Comparison of ENCODE assay signal across 8 mouse cellular contexts in genomic region chr6:146634759-146635606, GRCm38 (mm10). TPM values are rescaled to one million over a fixed set of nuclear protein-coding genes. Genes with fewer than 3 reads are reported as not detected.
A peak's percentile ranks its signal among the peaks of the same experiment; 100 is the strongest.
DNase-seq lines count a peak whose midpoint lies in the region; ATAC-seq and TF ChIP-seq lines count a peak whose summit lies in the region.

No protein-coding gene starts in this region.

- peak overlapping the region; percentile 13; the same call in 1 of the 2 replicates for H3K4me3 ChIP-seq in layer of hippocampus, adult 2 months
- peak overlapping the region; percentile 87 for H3K4me3 ChIP-seq in brown adipose tissue, adult 24 weeks (ENCODE audit: insufficient read depth, low read depth, low read length)
- H3K4me3 ChIP-seq in limb, embryonic 10.5 days, result peak overlapping the region; percentile 78

- 64% methylated on average over 4 of the region's 4 CpGs for WGBS in limb, embryonic 10.5 days

- H3K27me3 ChIP-seq in limb, embryonic 10.5 days (ENCODE audit: low read depth, poor library complexity, severe bottlenecking), result no peaks in the 10 kb centered on the region

- no peak for TF ChIP-seq CTCF in layer of hippocampus, adult 2 months (conservative IDR thresholded peaks at IDR 0.05)

- H3K27ac ChIP-seq in layer of hippocampus, adult 2 months, result peak overlapping the region; percentile 18; the same call in 1 of the 2 replicates
- no peak overlapping the region for H3K27ac ChIP-seq in brown adipose tissue, adult 24 weeks (replicated peaks; ENCODE audit: low read depth, low read length)
- H3K27ac ChIP-seq in limb, embryonic 10.5 days, result peak overlapping the region; percentile 92; the same call in 1 of the 2 replicates

- ATAC-seq in monocyte, adult 5-6 weeks (replicated peaks; ENCODE audit: insufficient number of reproducible peaks, low FRiP score, low TSS enrichment, poor library complexity, severe bottlenecking), result no peak

- no peaks in the 10 kb centered on the region for H3K36me3 ChIP-seq in limb, embryonic 10.5 days

- H3K4me1 ChIP-seq in brown adipose tissue, adult 24 weeks (ENCODE audit: control insufficient read depth, insufficient read depth, insufficient read length, low read length), result peaks cover 4% of the 10 kb centered on the region; the same call in 1 of the 2 replicates
- H3K4me1 ChIP-seq in limb, embryonic 10.5 days, result peaks cover 26% of the 10 kb centered on the region

- no peak for DNase-seq in layer of hippocampus, adult 2 months (ENCODE audit: low spot score in 2 of 2)
- DNase-seq in layer of hippocampus, postnatal 10 days (ENCODE audit: low spot score in 2 of 2), result no peak
- no peak for DNase-seq in limb, embryonic 10.5 days (ENCODE audit: low spot score)
- peak; percentile 33 for DNase-seq in retina, postnatal 1 day
- DNase-seq in right cerebral cortex, postnatal 4 days, result no peak
- no peak for DNase-seq in kidney, postnatal 14 days

- H3K9me3 ChIP-seq in limb, embryonic 10.5 days (replicated peaks), result no peaks in the 10 kb centered on the region

RNA-seq across cellular contexts. Expression of gene Med21, which starts 7.4 kb away (rescaled TPM):
- total RNA-seq in layer of hippocampus, adult 2 months (2021), result 10 to 100 TPM; 42.8 to 44.7 TPM
- total RNA-seq in layer of hippocampus, postnatal 10 days (2021), result 10 to 100 TPM; 41.1 to 46.1 TPM
- polyA plus RNA-seq in brown adipose tissue, adult 24 weeks (2012; ENCODE audit: insufficient read depth, insufficient read length, missing spikeins), result 67.9 and 81.8 TPM in 2 replicates
- 130 and 139 TPM in 2 replicates for polyA plus RNA-seq in limb, embryonic 10.5 days (2016; fragmentation: Nextera tagmentation; extraction: Ambion mirVana)
- 67.9 to 97.9 TPM (median 85.9 TPM) in 3 replicates for total RNA-seq in monocyte, adult 5-6 weeks (2017)

RNA-seq across cellular contexts. Expression of gene Tm7sf3, which starts 7.6 kb away (rescaled TPM):
- total RNA-seq in layer of hippocampus, adult 2 months (2021), result 10 to 100 TPM; 40.3 to 43.3 TPM
- 10 to 100 TPM; 38.8 to 42.2 TPM for total RNA-seq in layer of hippocampus, postnatal 10 days (2021)
- polyA plus RNA-seq in brown adipose tissue, adult 24 weeks (2012; ENCODE audit: insufficient read depth, insufficient read length, missing spikeins), result 9.6 and 13.1 TPM in 2 replicates
- 23.5 and 25.8 TPM in 2 replicates for polyA plus RNA-seq in limb, embryonic 10.5 days (2016; fragmentation: Nextera tagmentation; extraction: Ambion mirVana)
- 20.2 to 24.6 TPM (median 21.3 TPM) in 3 replicates for total RNA-seq in monocyte, adult 5-6 weeks (2017)

RNA-seq across cellular contexts. Expression of gene Ints13, which starts 57.3 kb away (rescaled TPM):
- total RNA-seq in layer of hippocampus, adult 2 months (2021), result 10 to 100 TPM; 46.8 to 51.1 TPM
- total RNA-seq in layer of hippocampus, postnatal 10 days (2021), result 10 to 100 TPM; 37.6 to 41.0 TPM
- 40.1 and 47.8 TPM in 2 replicates for polyA plus RNA-seq in brown adipose tissue, adult 24 weeks (2012; ENCODE audit: insufficient read depth, insufficient read length, missing spikeins)
- polyA plus RNA-seq in limb, embryonic 10.5 days (2016; fragmentation: Nextera tagmentation; extraction: Ambion mirVana), result 80.1 and 101 TPM in 2 replicates
- total RNA-seq in monocyte, adult 5-6 weeks (2017), result 76.1 to 116 TPM (median 113 TPM) in 3 replicates

RNA-seq across cellular contexts. Expression of gene Fgfr1op2, which starts 58.0 kb away (rescaled TPM):
- total RNA-seq in layer of hippocampus, adult 2 months (2021), result 100 to 1,000 TPM; 103 to 109 TPM
- total RNA-seq in layer of hippocampus, postnatal 10 days (2021), result 10 to 100 TPM; 54.6 to 58.8 TPM
- 94.6 and 135 TPM in 2 replicates for polyA plus RNA-seq in brown adipose tissue, adult 24 weeks (2012; ENCODE audit: insufficient read depth, insufficient read length, missing spikeins)
- 84.2 and 87.8 TPM in 2 replicates for polyA plus RNA-seq in limb, embryonic 10.5 days (2016; fragmentation: Nextera tagmentation; extraction: Ambion mirVana)
- 234 to 259 TPM (median 240 TPM) in 3 replicates for total RNA-seq in monocyte, adult 5-6 weeks (2017)

Comparison
In these comparisons a context has a peak if more than half of its experiments do, and no peak if none do; other contexts are left out.
1. H3K4me3 ChIP-seq: peak in every context shown above with its lines; median percentile 87 in brown adipose tissue, adult 24 weeks; 78 in limb, embryonic 10.5 days; 13 in layer of hippocampus, adult 2 months.